28 mouse cellular contexts compared by ENCODE assay signal in genomic region chr9:114428103-114428834, GRCm38 (mm10). TPM values are rescaled to one million over a fixed set of nuclear protein-coding genes. Genes with fewer than 3 reads are reported as not detected.
DNase-seq lines count a peak whose midpoint lies in the region; ATAC-seq and TF ChIP-seq lines count a peak whose summit lies in the region.
"Had no signal": no experiment of that assay in that cellular context is flagged by ENCODE, and none has a peak within 500 bp of the region (broad histone marks: within the 10 kb centered on the region; RNA-seq: fewer than 3 reads in every experiment).

No protein-coding gene starts in this region.

- H3K36me3 ChIP-seq in liver, embryonic 13.5 days, result peaks cover 12% of the 10 kb centered on the region
- H3K36me3 ChIP-seq in myocyte (ENCODE audit: control insufficient read depth, insufficient read depth), result no peaks in the 10 kb centered on the region
- H3K36me3 ChIP-seq in forebrain, embryonic 12.5 days (replicated peaks), result peaks cover 14% of the 10 kb centered on the region

- ATAC-seq in liver, embryonic 13.5 days (ENCODE audit: low read depth), result peak; percentile 60
- ATAC-seq in forebrain, embryonic 12.5 days (ENCODE audit: low FRiP score), result no peak
- ATAC-seq: forebrain, embryonic 13.5 days; hindbrain, postnatal 0 days; midbrain, embryonic 13.5 days had no signal

- H3ac ChIP-seq in myocyte (ENCODE audit: control insufficient read depth, insufficient read length), result no peak overlapping the region

- H3K9me3 ChIP-seq in liver, embryonic 13.5 days (replicated peaks), result peaks cover 6% of the 10 kb centered on the region
- peaks cover 4% of the 10 kb centered on the region; the same call in 1 of the 2 replicates for H3K9me3 ChIP-seq in forebrain, embryonic 12.5 days
- H3K9me3 ChIP-seq: liver, embryonic 15.5 days; stomach, embryonic 15.5 days had no signal

- 56% methylated on average over 12 of the region's 12 CpGs for WGBS in liver, embryonic 13.5 days (ENCODE audit: insufficient replicate concordance)
- 85% methylated on average over 12 of the region's 12 CpGs for WGBS in forebrain, embryonic 12.5 days

- no peak for TF ChIP-seq POLR2A in myocyte (IDR thresholded peaks at IDR 0.05; ENCODE audit: insufficient read length, low read depth)

- no peak overlapping the region for H3K4me3 ChIP-seq in liver, embryonic 13.5 days (replicated peaks)
- H3K4me3 ChIP-seq in myocyte, result no peak overlapping the region
- no peak overlapping the region for H3K4me3 ChIP-seq in forebrain, embryonic 12.5 days (replicated peaks)
- H3K4me3 ChIP-seq: embryonic facial prominence, embryonic 10.5 days; embryonic facial prominence, embryonic 15.5 days; forebrain, embryonic 13.5 days; heart, embryonic 13.5 days; layer of hippocampus, adult 2 months; left cerebral cortex, adult 2 months; limb, embryonic 12.5 days; liver, embryonic 15.5 days; megakaryocyte, embryonic 14.5 days; midbrain, embryonic 13.5 days; stomach, embryonic 15.5 days had no signal

- no peaks in the 10 kb centered on the region for H3K79me2 ChIP-seq in myocyte (ENCODE audit: control insufficient read depth, insufficient read depth)

- H3K27me3 ChIP-seq in liver, embryonic 13.5 days, result no peaks in the 10 kb centered on the region
- no peaks in the 10 kb centered on the region for H3K27me3 ChIP-seq in myocyte (ENCODE audit: control insufficient read depth, insufficient read depth, insufficient read length)
- no peaks in the 10 kb centered on the region for H3K27me3 ChIP-seq in forebrain, embryonic 12.5 days
- H3K27me3 ChIP-seq: embryonic facial prominence, embryonic 15.5 days; forebrain, embryonic 13.5 days; heart, embryonic 13.5 days; limb, embryonic 12.5 days; liver, embryonic 15.5 days; megakaryocyte, embryonic 14.5 days; midbrain, embryonic 13.5 days; stomach, embryonic 15.5 days had no signal

- H3K4me1 ChIP-seq in liver, embryonic 13.5 days (replicated peaks), result peaks cover 13% of the 10 kb centered on the region
- no peaks in the 10 kb centered on the region for H3K4me1 ChIP-seq in forebrain, embryonic 12.5 days
- H3K4me1 ChIP-seq: embryonic facial prominence, embryonic 10.5 days; embryonic facial prominence, embryonic 15.5 days; forebrain, embryonic 13.5 days; limb, embryonic 12.5 days; midbrain, embryonic 13.5 days; stomach, embryonic 15.5 days had no signal

- H3K27ac ChIP-seq in liver, embryonic 13.5 days, result no peak overlapping the region
- no peak overlapping the region for H3K27ac ChIP-seq in forebrain, embryonic 12.5 days
- H3K27ac ChIP-seq: embryonic facial prominence, embryonic 10.5 days; embryonic facial prominence, embryonic 15.5 days; forebrain, embryonic 13.5 days; heart, embryonic 13.5 days; hindbrain, postnatal 0 days; layer of hippocampus, adult 2 months; left cerebral cortex, adult 2 months; limb, embryonic 12.5 days; liver, embryonic 15.5 days; midbrain, embryonic 13.5 days; stomach, embryonic 15.5 days had no signal

- peak; percentile 6 for DNase-seq in ovary, adult 18-20 months (ENCODE audit: low spot score)
- DNase-seq in ovary, postnatal 36 days (ENCODE audit: low spot score), result no peak
- DNase-seq in MEL-GATA-1-ER (ENCODE audit: extremely low read depth, low read depth), result peak; percentile 16
- peak; percentile 38 for DNase-seq in liver, embryonic 13.5 days
- DNase-seq in cerebellum, postnatal 4 days (ENCODE audit: low spot score in 2 of 2), result no peak
- no peak for DNase-seq in embryo, embryonic 10.5 days (ENCODE audit: low spot score)
- DNase-seq: adrenal gland, adult 8-10 months; cerebellum, adult 11-12 months; cerebellum, adult 9-11 months; gastrocnemius, postnatal 10 days; kidney, adult 11 months; kidney, postnatal 25 days; lung, postnatal 36 days; right cerebral cortex, postnatal 25 days had no signal

- no peak overlapping the region for H3K9ac ChIP-seq in liver, embryonic 13.5 days
- no peak overlapping the region for H3K9ac ChIP-seq in forebrain, embryonic 12.5 days
- H3K9ac ChIP-seq: embryonic facial prominence, embryonic 15.5 days; forebrain, embryonic 13.5 days; heart, embryonic 13.5 days; limb, embryonic 12.5 days; liver, embryonic 15.5 days; midbrain, embryonic 13.5 days; stomach, embryonic 15.5 days had no signal

- H3K4me2 ChIP-seq in liver, embryonic 13.5 days, result no peak overlapping the region
- H3K4me2 ChIP-seq in myocyte (ENCODE audit: low read depth), result no peak overlapping the region
- H3K4me2 ChIP-seq in forebrain, embryonic 12.5 days, result no peak overlapping the region
- H3K4me2 ChIP-seq: embryonic facial prominence, embryonic 15.5 days; forebrain, embryonic 13.5 days; heart, embryonic 13.5 days; limb, embryonic 12.5 days; liver, embryonic 15.5 days; midbrain, embryonic 13.5 days; stomach, embryonic 15.5 days had no signal

TF ChIP-seq in myocyte, 11 proteins besides CTCF, POLR2A, EP300 and RAD21:
- TF ChIP-seq POLR2AphosphoS2 (IDR thresholded peaks at IDR 0.05; ENCODE audit: insufficient read length, low read depth), result no peak
- TF ChIP-seq MYOG (IDR thresholded peaks at IDR 0.05; ENCODE audit: control insufficient read depth in 1 of 3, insufficient read depth in 1 of 3, insufficient read length in 2 of 3, low read depth in 2 of 3), result peak in 2 of 3 experiments; percentile 66 to 70
- TF ChIP-seq MYOD1 (IDR thresholded peaks at IDR 0.05; ENCODE audit: control insufficient read depth in 1 of 3, insufficient read length in 2 of 3, low read depth in 2 of 3), result peak in 2 of 3 experiments; percentile 89
- no peak for TF ChIP-seq CEBPB (IDR thresholded peaks at IDR 0.05; ENCODE audit: insufficient read depth, poor library complexity, severe bottlenecking)
TF ChIP-seq in myocyte: peak in this region for 2.

RNA-seq across cellular contexts. Expression of gene Tmppe, which starts 27.4 kb away (rescaled TPM):
- 2.9 and 3.4 TPM in 2 replicates for polyA plus RNA-seq in liver, embryonic 13.5 days (2015; fragmentation: Nextera tagmentation; extraction: Ambion mirVana)
- 1.7 TPM for polyA plus RNA-seq in myocyte (2012; fragmentation: generic; extraction: Trizol)
- polyA plus RNA-seq in forebrain, embryonic 12.5 days (2016; fragmentation: Nextera tagmentation; extraction: Ambion mirVana), result 8.2 and 8.7 TPM in 2 replicates

RNA-seq across cellular contexts. Expression of gene Glb1, which starts 27.4 kb away (rescaled TPM):
- polyA plus RNA-seq in liver, embryonic 13.5 days (2015; fragmentation: Nextera tagmentation; extraction: Ambion mirVana), result 13.2 and 14.6 TPM in 2 replicates
- polyA plus RNA-seq in myocyte (2012; fragmentation: generic; extraction: Trizol), result 30.1 TPM
- 19.9 and 21.4 TPM in 2 replicates for polyA plus RNA-seq in forebrain, embryonic 12.5 days (2016; fragmentation: Nextera tagmentation; extraction: Ambion mirVana)

RNA-seq across cellular contexts. Expression of gene Crtap, which starts 37.8 kb away (rescaled TPM):
- 22.5 TPM in 2 replicates for polyA plus RNA-seq in liver, embryonic 13.5 days (2015; fragmentation: Nextera tagmentation; extraction: Ambion mirVana)
- polyA plus RNA-seq in myocyte (2012; fragmentation: generic; extraction: Trizol), result 66.3 TPM
- 28.3 and 36.8 TPM in 2 replicates for polyA plus RNA-seq in forebrain, embryonic 12.5 days (2016; fragmentation: Nextera tagmentation; extraction: Ambion mirVana)

Comparison
In these comparisons a context has a peak if more than half of its experiments do, and no peak if none do; other contexts are left out.
1. DNase-seq: peak in ovary, adult 18-20 months (single experiment), MEL-GATA-1-ER (single experiment) and liver, embryonic 13.5 days (single experiment); none in ovary, postnatal 36 days (single experiment), cerebellum, postnatal 4 days (0 of 2) and embryo, embryonic 10.5 days (single experiment).